Mouse (Mus musculus): ENCODE measurements around the gene Tgm2. TPM values are rescaled to one million over a fixed set of nuclear protein-coding genes. Genes with fewer than 3 reads are reported as not detected.

Tgm2 gene
- total RNA-seq, 4 experiments from 2014 or later, result 58.1 to 75.3 (median 62.3) TPM

DNA sequence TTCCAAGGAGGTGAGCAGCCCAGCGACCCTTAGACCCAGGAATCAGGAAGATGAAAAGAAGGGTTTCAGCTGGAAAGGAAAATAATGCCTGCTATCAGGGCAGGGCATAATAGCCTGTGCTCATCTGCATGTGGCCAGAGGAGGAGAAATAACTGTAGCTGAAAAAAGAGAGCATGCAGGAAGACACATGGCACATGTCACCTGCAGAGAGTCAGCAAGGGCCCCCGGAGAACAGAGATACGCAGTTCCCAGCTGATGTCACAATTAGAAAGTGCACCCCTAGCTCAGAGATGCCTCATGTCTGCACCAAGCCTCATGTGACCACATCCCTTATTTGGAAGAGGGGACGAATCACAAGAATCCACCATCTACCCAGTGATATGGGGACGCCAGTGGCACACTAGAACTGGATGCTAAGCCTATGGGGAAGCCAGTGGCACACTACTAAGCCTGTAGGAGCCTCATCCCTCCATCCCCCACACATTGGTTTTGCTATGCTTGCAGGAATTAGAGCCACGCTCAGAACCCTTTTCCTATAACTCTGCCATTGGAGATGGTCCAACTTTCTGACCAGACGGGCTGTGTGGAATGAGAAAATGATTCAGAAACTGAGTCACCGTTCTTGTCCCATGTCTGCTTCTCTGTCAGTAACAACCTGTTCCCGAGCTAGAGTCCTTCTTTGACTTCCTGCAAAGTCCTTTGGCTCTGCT lies 21.4 kb upstream of the Tgm2 start:
- no peak for DNase-seq

- no peak for DNase-seq
Measured at GRCm38 (mm10) chr2:158166628-158167027, 20.4 kb upstream of the Tgm2 start.

- no peak for DNase-seq
Measured at GRCm38 (mm10) chr2:158165776-158166175, 19.5 kb upstream of the Tgm2 start.

GRCm38 (mm10) chr2:158163034-158163433 lies 16.8 kb upstream of the Tgm2 start:
- no peak for DNase-seq

DNA sequence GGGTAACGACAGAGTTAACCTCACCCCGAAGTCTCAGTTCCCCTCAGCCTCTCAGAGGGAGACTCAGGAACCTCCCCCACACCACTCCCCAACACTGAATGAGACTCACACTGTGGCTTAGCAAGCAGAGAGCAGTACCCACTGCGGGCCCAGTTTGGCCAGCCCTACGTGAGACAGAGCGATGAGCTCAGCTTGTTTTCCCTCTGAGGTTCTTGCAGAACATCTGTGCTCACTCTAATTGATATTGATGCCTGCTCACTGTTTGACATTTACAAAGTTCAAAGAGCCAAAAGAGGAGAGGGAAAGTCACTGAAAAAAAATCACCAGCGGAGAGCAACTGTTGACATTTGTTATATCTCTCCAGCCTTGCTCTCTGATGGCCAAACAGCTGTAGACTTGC lies 15.5 kb upstream of the Tgm2 start:
- no peak for DNase-seq

GRCm38 (mm10) chr2:158159376-158160235 lies 13.4 kb upstream of the Tgm2 start:
- no peak for DNase-seq

- DNase-seq, result no peak
Measured at GRCm38 (mm10) chr2:158157654-158158053, 11.4 kb upstream of the Tgm2 start.

DNA sequence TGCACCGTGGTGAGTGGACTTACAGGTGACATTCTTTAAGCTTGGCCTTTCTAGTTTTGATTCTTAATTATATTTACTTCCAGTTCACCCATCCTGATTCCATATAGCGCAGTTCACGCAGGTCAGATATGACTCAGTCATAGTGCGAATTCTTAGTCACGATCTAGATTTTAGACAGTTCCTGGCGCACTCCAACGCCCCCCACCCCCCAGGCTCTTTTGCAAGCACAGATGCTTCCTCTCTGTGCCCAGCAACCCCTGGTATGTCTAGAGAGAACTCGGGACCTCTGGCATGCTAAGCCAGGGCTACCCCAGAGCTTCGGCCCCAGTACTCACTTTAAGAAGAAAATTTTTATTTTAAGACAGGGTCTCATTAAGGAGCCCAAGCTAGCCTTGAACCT lies 10.3 kb upstream of the Tgm2 start:
- no peak for DNase-seq

DNA sequence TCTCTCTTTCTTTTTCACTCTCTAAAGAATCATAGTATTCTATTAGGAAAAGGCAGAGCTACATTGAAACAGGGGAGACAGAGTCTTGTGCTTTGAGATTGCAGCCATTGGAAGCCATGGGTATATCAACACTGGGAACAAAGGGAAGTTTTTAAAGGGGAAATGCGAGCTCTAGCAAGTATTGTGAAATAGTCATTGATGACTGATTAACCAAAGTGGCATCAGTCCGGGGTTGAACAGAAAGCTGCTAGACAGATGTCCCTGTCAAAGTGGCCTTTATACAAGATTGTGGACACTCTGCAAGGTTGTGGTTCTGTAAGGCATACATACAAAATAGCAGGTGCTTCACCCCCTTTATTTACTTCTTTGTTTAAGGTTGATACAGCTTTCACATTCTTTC lies 9.4 kb upstream of the Tgm2 start:
- DNase-seq, result no peak

DNA sequence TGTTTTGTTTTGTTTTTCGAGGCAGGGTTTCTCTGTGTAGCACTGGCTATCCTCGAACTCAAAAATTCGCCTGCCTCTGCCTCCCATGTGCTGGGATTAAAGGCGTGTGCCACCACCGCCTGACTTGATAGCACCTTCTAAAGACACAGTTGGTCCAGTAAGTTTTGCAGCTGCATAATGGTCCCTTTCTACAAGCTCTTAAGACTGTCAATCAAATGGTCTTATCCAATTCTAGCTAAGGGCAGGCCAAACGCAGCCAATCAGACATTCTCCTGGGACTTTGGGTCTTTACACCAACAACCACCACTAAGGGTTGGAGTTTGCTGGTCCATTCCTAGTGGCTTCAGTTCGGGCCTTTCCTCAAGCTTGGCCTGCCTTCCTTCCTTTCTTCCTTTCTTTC lies 8.9 kb upstream of the Tgm2 start:
- DNase-seq, result no peak

DNA sequence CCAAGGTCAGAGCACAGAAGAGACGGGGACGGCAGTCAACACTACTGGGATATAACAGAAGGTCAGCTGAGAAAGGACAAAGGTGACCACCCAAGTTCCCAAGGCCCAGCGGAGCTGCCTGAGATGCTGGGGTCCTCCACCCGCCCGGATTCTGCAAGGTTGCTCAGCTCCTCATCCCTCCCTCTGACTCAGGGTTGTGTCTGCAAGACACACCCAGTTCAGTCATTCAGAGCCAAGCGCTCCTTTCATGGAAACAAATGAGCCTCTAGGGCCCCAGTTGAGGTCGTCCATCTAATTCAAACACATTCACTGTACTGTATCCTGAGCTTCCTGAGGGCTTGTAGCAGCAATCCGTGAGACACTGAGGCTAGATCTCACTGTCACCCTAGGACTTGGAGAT lies 8.4 kb upstream of the Tgm2 start:
- DNase-seq, result no peak

DNA sequence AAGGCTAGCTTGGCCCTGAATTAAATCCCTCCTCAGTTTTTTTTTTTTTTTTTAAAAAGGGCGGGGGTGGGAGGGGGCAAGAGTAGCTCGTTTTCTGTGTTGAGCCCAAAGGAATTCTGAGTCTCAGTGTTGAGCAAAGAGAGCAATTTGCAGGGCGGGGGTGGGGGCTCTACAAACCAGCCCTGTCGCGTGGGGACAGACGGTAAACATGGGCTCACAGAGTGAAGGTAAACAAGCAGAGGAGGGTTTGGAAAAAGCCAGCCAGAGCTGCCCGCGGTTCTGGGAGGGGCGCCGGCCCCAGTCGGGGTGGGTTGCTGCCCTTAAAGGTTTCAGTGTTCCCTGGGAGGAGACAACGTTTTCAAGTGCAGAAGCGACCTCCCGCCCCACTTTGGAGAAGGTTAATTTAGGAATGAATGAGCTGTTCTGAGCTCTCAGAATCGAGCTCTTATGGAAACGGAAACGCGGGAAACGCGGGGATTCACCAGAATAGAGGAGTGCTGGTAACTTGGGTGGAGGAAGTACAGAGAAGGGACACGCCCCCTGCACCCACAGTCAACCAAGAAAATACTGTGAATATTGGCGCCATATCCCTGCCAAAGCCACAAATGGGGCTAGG lies 7.6 kb upstream of the Tgm2 start:
- no peak for DNase-seq

DNA sequence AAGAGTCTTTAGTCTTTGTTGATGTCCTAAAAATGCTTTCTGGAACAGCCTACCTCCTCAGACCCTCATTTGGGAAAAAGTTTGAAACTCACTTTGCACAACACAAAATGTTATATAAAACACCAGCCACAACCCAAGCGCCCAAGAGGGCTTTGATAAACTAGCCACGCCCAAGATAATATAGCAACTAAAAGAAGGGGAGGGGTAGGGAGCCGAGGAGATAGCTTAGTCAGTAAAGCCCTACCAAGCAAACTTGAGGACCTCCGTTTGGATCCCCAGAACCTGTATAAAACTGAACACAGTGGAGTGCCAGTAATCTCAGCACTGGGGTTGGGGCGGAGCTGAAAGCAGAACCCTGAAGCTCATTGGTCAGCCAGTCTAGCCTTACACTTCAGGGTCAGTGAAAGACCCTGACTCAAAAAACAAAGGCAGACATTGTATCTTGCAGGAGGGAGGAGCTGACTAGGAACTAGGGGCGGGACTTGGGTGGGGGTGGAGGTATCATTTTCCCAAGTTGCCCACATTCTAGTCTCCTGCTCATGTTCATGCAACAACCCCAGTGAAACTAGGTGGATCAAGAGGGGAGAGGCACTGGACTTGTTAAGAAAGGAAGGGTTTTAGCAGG lies 6.6 kb upstream of the Tgm2 start:
- DNase-seq, result no peak

DNA sequence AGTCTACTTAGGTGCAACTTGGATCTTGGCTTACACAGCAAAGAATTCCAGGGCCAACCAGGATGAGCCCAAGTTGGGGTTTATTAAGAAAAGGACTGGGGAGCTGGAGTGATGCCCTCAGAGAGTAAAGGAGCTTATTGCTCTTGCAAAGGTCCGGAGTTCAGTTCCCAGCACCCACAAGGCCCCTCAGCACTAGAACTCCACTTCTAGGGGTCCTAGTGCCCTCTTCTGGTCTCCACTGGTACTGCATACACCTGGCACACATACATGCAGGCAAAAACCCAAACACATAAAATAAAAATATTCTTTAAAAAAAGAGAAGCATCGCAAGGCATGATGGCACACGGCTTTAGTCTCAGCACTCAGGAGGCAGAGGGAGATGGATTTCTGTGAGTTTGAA lies 4.8 kb upstream of the Tgm2 start:
- DNase-seq, result no peak

- DNase-seq, result no peak
Measured at GRCm38 (mm10) chr2:158146971-158147370, 735 bp upstream of the Tgm2 start.

DNA sequence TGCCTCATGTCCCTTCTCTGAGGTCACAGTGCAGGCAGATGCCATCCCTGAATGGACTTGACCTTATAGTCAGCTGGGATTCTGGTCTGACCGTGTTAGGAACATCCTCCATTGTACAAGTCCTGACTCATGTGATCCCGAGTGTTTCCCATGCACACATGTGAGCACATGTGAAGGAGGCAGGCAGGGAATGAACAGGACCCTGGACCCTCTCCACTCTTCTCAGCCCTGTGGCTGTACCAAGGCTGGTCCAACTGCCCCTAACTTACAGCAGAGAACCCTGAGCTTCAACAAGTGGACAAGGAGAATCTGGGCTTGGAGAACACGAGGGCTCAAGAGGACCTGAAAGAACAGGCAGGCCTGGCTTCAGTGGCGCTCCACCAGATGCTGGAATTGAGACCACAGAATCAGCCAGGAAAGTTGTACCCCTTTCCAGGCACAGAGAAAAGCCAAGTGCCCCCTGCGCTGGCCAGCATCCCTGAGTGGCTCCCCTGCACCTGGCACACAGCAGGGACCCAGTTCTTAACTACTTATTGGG lies 639 bp downstream of the Tgm2 start:
- no peak for DNase-seq

GRCm38 (mm10) chr2:158144750-158145527 lies 1.3 kb downstream of the Tgm2 start:
- no peak for DNase-seq

GRCm38 (mm10) chr2:158144263-158144662 lies 2.0 kb downstream of the Tgm2 start:
- no peak for DNase-seq

GRCm38 (mm10) chr2:158143816-158144215 lies 2.4 kb downstream of the Tgm2 start:
- DNase-seq, result no peak

- no peak for DNase-seq
Measured at GRCm38 (mm10) chr2:158142981-158143380, 3.3 kb downstream of the Tgm2 start.

GRCm38 (mm10) chr2:158141690-158142440 lies 4.4 kb downstream of the Tgm2 start:
- no peak for DNase-seq

All from adrenal gland, adult 8-10 months (tissue).